Mouse (Mus musculus) hindbrain, embryonic 10.5 days (tissue): ENCODE measurements at regions not wholly inside any gene's neighbourhood (a gene's known extent, or its start where the extent isn't known, plus 50 kb on each side); places are given as distances from the start of the nearest gene placed in this dataset.
A peak's percentile ranks its signal among the peaks of the same experiment; 100 is the strongest.

Source experiments
- DNase-seq: peaks from one replicate; pipeline ENCODE4 v3.0.0-alpha.2; 2017; ENCODE audit warnings: low spot score
- H3K27ac ChIP-seq: fragments of 300-500 bp; sonication (generic); 2 replicates; pipeline ENCODE4 v1.5.1; 2016; ENCODE audit warnings: mild to moderate bottlenecking, moderate library complexity
- H3K27me3 ChIP-seq: fragments of 300-500 bp; sonication (generic); 2 replicates; pipeline ENCODE4 v1.6.1; 2016; ENCODE audit warnings: mild to moderate bottlenecking; ENCODE audit not compliant: poor library complexity, insufficient read depth, severe bottlenecking
- H3K36me3 ChIP-seq: fragments of 300-500 bp; sonication (generic); 2 replicates; pipeline ENCODE4 v1.6.1; 2016; ENCODE audit warnings: mild to moderate bottlenecking, moderate library complexity
- H3K4me1 ChIP-seq: fragments of 300-500 bp; sonication (generic); replicated peaks from 2 replicates; pipeline ENCODE4 v1.6.1; 2016; ENCODE audit warnings: mild to moderate bottlenecking
- H3K4me3 ChIP-seq: fragments of 300-500 bp; sonication (generic); 2 replicates; pipeline ENCODE4 v1.5.1; 2016; ENCODE audit warnings: mild to moderate bottlenecking, moderate library complexity
- H3K9me3 ChIP-seq: fragments of 300-500 bp; sonication (generic); 2 replicates; pipeline ENCODE4 v1.6.1; 2016; ENCODE audit warnings: mild to moderate bottlenecking, moderate library complexity
- WGBS: fragments of 180-500 bp; shearing (Covaris S2); methylation state at CpG from one replicate; pipeline ENCODE4 v1.1.7; 2016; 5-methylcytosine and 5-hydroxymethylcytosine counted together

- Histone ChIP-seq H3K4me1 (peaks cover 20% of the 10 kb centered on the region), H3K9me3 (no peaks in the 10 kb centered on the region), H3K4me3 (no peak overlapping the region), H3K36me3 (no peaks in the 10 kb centered on the region), H3K27me3 (no peaks in the 10 kb centered on the region), H3K27ac (no peak overlapping the region)
- DNase-seq: no peak
- WGBS: 82% methylated on average over 1 of the region's 1 CpGs
Measured at GRCm38 (mm10) chr1:151098763-151099162, 83.6 kb upstream of the Gm47985 start.

- Histone ChIP-seq H3K27me3 (no peaks in the 10 kb centered on the region), H3K4me3 (no peak overlapping the region), H3K36me3 (no peaks in the 10 kb centered on the region), H3K4me1 (peaks cover 15% of the 10 kb centered on the region), H3K27ac (peak overlapping the region; percentile 36; the same call in 1 of the 2 replicates), H3K9me3 (no peaks in the 10 kb centered on the region)
- DNase-seq: no peak
- WGBS: 85% methylated on average over 12 of the region's 12 CpGs
Measured at GRCm38 (mm10) chr1:151100565-151101483, 81.5 kb upstream of the Gm47985 start.

- Histone ChIP-seq H3K27ac (no peak overlapping the region), H3K27me3 (no peaks in the 10 kb centered on the region), H3K4me1 (peaks cover 10% of the 10 kb centered on the region; the same call in 1 of the 2 replicates), H3K36me3 (no peaks in the 10 kb centered on the region), H3K9me3 (no peaks in the 10 kb centered on the region), H3K4me3 (no peak overlapping the region)
- WGBS: 86% methylated on average over 1 of the region's 1 CpGs
- DNase-seq: no peak
Measured at GRCm38 (mm10) chr1:151101516-151101915, 80.8 kb upstream of the Gm47985 start.

DNA sequence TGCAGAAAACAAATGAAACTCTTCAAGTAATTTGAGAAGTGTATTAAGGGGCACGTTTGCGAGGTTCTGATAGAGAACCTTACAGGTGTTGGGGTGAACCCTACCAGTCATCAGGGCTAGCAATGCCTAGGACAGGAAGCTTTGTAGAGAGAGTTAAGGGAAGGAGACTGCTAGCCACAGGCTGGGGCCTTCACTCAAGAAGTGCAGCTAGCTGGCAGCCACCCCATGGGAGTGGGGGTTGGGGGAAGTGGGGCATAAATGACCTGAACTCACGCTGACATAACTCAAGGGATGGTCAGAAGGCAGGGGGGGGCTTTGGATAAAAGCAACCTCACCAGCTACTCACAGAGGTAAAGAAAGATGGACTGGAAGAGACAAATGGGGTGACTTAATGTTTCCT lies 80.3 kb upstream of the Gm47985 start:
- Histone ChIP-seq H3K9me3 (no peaks in the 10 kb centered on the region), H3K4me3 (no peak overlapping the region), H3K4me1 (peaks cover 10% of the 10 kb centered on the region; the same call in 1 of the 2 replicates), H3K27ac (peak overlapping the region; percentile 45; the same call in 1 of the 2 replicates), H3K36me3 (no peaks in the 10 kb centered on the region), H3K27me3 (no peaks in the 10 kb centered on the region)
- 75% methylated on average over 3 of the region's 3 CpGs for WGBS
- no peak for DNase-seq

GRCm38 (mm10) chr1:151102646-151103391 lies 79.5 kb upstream of the Gm47985 start:
- no peaks in the 10 kb centered on the region for H3K9me3 ChIP-seq
- H3K27me3 ChIP-seq: no peaks in the 10 kb centered on the region
- no peak overlapping the region for H3K27ac ChIP-seq
- 84% methylated on average over 16 of the region's 16 CpGs for WGBS
- DNase-seq: no peak
- H3K4me1 ChIP-seq: peaks cover 10% of the 10 kb centered on the region; the same call in 1 of the 2 replicates
- no peak overlapping the region for H3K4me3 ChIP-seq
- no peaks in the 10 kb centered on the region for H3K36me3 ChIP-seq

DNA sequence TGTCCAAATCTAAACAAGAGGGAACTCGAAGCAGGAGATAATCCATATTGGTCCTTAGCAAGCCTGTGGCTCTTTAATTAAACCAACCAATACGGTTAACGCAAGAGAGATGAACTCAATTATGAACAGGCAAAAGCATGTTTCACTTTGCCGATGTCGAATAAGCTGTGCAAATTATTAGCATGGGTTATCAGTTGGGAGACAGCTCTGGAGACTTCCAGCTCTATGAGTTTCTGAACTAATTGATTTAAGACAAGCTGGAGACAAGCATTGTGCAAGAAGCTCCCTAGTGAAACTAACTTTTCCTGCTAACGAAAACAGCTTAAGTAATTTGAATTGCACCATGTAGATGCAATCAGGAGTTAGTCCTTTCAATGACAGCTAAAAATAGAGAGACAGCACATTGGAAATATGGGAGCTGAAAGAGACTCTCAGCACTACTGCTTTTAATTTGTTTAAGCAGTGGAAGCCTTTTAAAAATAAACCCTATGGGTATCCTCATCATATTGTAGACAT lies 78.8 kb upstream of the Gm47985 start:
- Histone ChIP-seq H3K27me3 (no peaks in the 10 kb centered on the region), H3K4me3 (no peak overlapping the region), H3K9me3 (no peaks in the 10 kb centered on the region), H3K4me1 (peaks cover 10% of the 10 kb centered on the region; the same call in 1 of the 2 replicates), H3K27ac (no peak overlapping the region), H3K36me3 (no peaks in the 10 kb centered on the region)
- DNase-seq: no peak
- 83% methylated on average over 6 of the region's 6 CpGs for WGBS

DNA sequence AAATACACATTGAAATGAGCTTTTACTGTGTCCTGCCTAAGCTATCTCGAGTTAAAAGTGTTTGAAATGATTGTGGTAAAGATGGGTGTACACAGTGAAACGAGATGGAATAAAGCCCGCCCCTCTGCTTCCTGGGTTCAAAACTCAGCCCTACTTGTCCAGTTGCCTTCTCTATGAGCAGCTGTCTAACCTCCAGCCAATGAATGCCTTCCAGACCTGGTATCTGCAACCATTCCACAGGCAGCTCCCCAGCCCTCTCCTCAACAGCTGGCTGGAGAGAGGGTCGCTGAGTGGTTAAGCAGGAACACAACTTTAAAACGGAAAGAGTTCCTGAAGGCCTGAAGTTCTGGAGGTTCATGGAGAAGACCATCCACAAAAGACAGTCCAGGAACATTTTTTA lies 78.0 kb upstream of the Gm47985 start:
- no peaks in the 10 kb centered on the region for H3K27me3 ChIP-seq
- no peak overlapping the region for H3K27ac ChIP-seq
- H3K4me1 ChIP-seq: peaks cover 10% of the 10 kb centered on the region; the same call in 1 of the 2 replicates
- H3K36me3 ChIP-seq: no peaks in the 10 kb centered on the region
- no peak for DNase-seq
- H3K9me3 ChIP-seq: no peaks in the 10 kb centered on the region
- no peak overlapping the region for H3K4me3 ChIP-seq
- 87% methylated on average over 5 of the region's 5 CpGs for WGBS

GRCm38 (mm10) chr1:151104806-151105205 lies 77.5 kb upstream of the Gm47985 start:
- 91% methylated on average over 2 of the region's 2 CpGs for WGBS
- DNase-seq: no peak
- Histone ChIP-seq H3K9me3 (no peaks in the 10 kb centered on the region), H3K27ac (no peak overlapping the region), H3K4me1 (peaks cover 10% of the 10 kb centered on the region; the same call in 1 of the 2 replicates), H3K4me3 (no peak overlapping the region), H3K36me3 (no peaks in the 10 kb centered on the region), H3K27me3 (no peaks in the 10 kb centered on the region)

- no peak for DNase-seq
- H3K27ac ChIP-seq: peak overlapping the region; percentile 37; the same call in 1 of the 2 replicates
- H3K36me3 ChIP-seq: no peaks in the 10 kb centered on the region
- H3K9me3 ChIP-seq: no peaks in the 10 kb centered on the region
- no peaks in the 10 kb centered on the region for H3K27me3 ChIP-seq
- H3K4me1 ChIP-seq: peaks cover 10% of the 10 kb centered on the region; the same call in 1 of the 2 replicates
- H3K4me3 ChIP-seq: no peak overlapping the region
- 71% methylated on average over 3 of the region's 3 CpGs for WGBS
Measured at GRCm38 (mm10) chr1:151105251-151105650, 77.1 kb upstream of the Gm47985 start.

DNA sequence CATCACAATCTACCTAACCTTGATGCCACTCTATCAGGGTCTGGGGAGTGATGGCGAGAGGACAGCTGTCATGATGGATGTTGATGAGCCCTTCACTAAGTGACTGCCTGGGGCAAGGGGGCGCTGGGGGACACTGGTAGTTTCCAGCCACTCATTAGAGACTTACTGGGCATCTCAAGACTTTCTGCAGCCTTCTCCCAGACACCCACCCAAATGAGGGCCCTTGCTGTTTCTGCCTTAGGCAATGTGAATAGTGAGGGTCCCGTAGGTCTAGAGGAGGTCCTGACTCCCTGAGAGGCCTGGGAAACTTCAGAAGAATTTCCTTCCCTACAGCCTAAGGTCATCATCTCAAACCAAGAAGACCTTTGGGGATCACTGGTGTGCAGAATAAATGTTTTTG lies 74.9 kb upstream of the Gm47985 start:
- no peaks in the 10 kb centered on the region for H3K36me3 ChIP-seq
- no peak overlapping the region for H3K4me3 ChIP-seq
- H3K27ac ChIP-seq: no peak overlapping the region
- peaks cover 13% of the 10 kb centered on the region; the same call in 1 of the 2 replicates for H3K4me1 ChIP-seq
- H3K27me3 ChIP-seq: no peaks in the 10 kb centered on the region
- H3K9me3 ChIP-seq: no peaks in the 10 kb centered on the region
- DNase-seq: no peak
- 75% methylated on average over 3 of the region's 3 CpGs for WGBS

- DNase-seq: no peak
- WGBS: 88% methylated on average over 2 of the region's 2 CpGs
Measured at GRCm38 (mm10) chr1:151109333-151109732, 73.0 kb upstream of the Gm47985 start.

DNA sequence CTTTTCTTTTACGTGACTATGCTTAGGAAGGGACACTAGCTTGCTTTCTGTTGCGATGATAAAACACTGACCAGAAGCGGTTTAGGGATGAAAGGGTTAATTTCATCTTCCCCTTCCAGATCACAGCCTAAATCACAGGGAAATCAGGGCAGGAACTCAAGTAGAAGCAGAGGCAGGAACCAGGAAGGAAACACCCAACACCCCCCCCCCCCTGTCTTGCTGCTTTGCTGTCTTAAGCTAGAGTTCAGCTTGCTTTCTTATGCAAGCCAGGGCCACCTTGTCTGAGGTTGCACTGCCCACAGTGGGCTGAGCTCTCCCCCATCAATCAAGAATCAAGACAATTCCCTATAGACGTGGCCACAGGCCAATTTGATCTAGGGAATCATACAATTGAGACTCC lies 71.9 kb upstream of the Gm47985 start:
- DNase-seq: no peak
- Histone ChIP-seq H3K27me3 (no peaks in the 10 kb centered on the region), H3K4me3 (no peak overlapping the region), H3K27ac (no peak overlapping the region), H3K36me3 (no peaks in the 10 kb centered on the region), H3K4me1 (peaks cover 17% of the 10 kb centered on the region; the same call in 1 of the 2 replicates), H3K9me3 (no peaks in the 10 kb centered on the region)
- 73% methylated on average over 4 of the region's 4 CpGs for WGBS

More at GRCm38 (mm10) chr1:151109333-151109732, 73.0 kb upstream of the Gm47985 start:
- no peak overlapping the region for H3K4me3 ChIP-seq
- no peak overlapping the region for H3K27ac ChIP-seq
- H3K9me3 ChIP-seq: no peaks in the 10 kb centered on the region
- H3K27me3 ChIP-seq: no peaks in the 10 kb centered on the region
- H3K36me3 ChIP-seq: no peaks in the 10 kb centered on the region
- peaks cover 19% of the 10 kb centered on the region; the same call in 1 of the 2 replicates for H3K4me1 ChIP-seq
